Mouse (Mus musculus): ENCODE results near the gene Ctf2.

Ctf2 gene

GRCm38 (mm10) chr7:127760478-127760877, 28.5 kb upstream of the Ctf2 start:
- DNase-seq (ENCODE audit: low spot score) = no peak

DNA sequence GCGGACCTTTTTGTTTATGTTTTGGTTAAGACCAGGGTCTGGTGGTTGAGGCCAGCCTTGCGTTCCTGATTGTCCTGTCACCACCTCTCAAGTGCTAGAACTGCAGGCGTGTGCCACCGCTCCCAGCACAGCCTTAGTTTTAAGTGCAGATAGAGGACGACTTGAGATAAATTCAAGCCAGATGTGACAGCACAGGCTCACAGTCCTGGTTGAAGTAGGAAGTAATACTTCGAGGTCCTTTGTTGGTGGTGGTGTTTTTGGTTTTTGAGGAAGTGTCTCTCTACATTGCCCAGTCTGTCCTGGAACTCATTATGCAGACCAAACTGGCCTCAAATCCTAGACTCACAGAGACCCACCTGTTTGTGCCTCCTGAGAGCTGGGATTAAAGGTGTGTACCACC, 27.8 kb upstream of the Ctf2 start:
- no peak for DNase-seq (ENCODE audit: low spot score)

- no peak for DNase-seq (ENCODE audit: low spot score)
Observed at GRCm38 (mm10) chr7:127753741-127754140, 21.8 kb upstream of the Ctf2 start.

DNA sequence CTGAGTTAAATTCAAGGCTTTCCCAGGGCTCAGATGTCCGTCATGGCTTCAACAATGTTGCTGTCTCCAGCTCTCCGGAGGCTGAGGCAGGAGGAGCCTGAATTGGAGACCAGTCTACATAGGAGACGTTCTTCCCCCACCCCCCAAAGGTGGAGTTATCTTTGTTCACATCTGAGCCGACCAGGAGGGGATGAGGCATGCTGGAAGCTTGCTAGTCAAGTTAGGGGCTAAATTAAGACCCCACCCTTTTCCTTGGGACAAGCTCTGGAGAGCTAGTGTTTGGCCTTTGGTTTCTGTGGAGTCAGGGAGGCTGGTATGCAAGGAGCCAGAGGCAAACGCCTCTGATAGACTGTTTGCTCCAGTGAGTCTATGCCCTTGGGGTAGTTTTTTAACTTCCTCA, 21.2 kb upstream of the Ctf2 start:
- no peak for DNase-seq (ENCODE audit: low spot score)

DNA sequence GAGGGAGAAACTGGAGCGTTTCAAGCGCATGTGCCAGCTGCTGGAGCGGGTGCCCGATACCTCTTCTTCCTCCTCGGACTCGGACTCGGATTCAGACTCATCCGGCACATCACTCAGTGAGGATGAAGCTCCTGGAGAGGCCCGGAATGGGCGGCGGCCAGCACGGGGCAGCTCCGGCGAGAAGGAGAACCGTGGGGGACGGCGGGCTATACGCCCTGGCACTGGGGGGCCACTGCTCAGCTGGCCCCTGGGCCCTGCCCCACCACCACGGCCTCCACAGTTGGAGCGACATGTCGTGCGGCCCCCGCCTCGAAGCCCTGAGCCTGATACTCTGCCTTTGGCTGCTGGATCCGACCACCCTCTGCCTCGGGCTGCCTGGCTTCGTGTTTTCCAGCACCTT, 20.1 kb upstream of the Ctf2 start:
- DNase-seq (ENCODE audit: low spot score) = no peak

GRCm38 (mm10) chr7:127751619-127752018, 19.7 kb upstream of the Ctf2 start:
- DNase-seq (ENCODE audit: low spot score) = no peak

DNA sequence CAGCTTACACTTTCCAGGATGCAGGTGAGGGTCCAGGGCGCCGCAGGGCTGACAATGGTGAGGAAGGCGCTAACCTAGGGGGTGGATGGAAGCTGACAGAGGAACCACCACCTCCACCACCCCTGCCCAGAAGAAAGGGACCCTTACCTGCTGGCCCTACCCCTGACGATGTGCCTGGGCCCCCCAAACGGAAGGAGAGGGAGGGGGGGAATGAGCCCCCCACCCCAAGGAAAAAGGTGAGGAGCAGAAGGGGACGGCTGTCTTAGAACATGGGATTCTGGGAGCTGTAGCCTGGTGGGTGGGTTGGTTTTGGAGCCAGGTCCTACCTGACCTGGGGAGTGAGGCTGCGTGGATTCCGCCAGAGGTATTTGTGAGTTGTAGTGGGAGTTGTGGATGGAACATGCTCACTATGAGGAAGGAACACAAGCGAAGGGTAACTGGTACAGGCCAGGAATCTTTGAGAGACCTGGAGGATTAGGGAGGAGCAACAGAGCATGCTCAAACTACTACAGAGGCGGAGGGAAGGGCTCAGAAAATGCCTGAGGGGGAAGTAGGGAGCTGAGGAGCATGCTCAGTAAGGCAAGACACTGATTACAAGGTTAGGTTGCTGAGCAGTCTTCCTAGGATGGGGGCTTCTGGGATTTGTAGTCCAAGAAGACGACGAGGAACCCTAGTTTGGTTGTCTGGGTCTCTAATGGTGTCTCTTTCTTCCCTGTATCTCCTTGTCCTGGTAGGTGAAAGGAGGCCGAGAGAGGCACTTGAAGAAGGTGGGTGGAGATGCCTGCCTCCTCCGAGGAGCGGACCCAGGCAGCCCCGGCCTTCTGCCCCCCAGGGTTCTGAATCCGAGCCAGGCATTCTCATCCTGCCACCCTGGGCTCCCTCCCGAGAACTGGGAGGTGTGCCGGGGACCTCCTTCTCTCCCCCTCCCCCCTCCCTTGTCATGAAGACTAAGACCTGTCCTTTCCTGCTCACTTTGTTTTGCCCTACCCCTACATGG, 18.5 kb upstream of the Ctf2 start:
- no peak for DNase-seq (ENCODE audit: low spot score)

GRCm38 (mm10) chr7:127748235-127748560, 16.2 kb upstream of the Ctf2 start:
- no peak for DNase-seq (ENCODE audit: low spot score)

- DNase-seq (ENCODE audit: low spot score) = no peak
Observed at GRCm38 (mm10) chr7:127747559-127748234, 15.7 kb upstream of the Ctf2 start.

DNA sequence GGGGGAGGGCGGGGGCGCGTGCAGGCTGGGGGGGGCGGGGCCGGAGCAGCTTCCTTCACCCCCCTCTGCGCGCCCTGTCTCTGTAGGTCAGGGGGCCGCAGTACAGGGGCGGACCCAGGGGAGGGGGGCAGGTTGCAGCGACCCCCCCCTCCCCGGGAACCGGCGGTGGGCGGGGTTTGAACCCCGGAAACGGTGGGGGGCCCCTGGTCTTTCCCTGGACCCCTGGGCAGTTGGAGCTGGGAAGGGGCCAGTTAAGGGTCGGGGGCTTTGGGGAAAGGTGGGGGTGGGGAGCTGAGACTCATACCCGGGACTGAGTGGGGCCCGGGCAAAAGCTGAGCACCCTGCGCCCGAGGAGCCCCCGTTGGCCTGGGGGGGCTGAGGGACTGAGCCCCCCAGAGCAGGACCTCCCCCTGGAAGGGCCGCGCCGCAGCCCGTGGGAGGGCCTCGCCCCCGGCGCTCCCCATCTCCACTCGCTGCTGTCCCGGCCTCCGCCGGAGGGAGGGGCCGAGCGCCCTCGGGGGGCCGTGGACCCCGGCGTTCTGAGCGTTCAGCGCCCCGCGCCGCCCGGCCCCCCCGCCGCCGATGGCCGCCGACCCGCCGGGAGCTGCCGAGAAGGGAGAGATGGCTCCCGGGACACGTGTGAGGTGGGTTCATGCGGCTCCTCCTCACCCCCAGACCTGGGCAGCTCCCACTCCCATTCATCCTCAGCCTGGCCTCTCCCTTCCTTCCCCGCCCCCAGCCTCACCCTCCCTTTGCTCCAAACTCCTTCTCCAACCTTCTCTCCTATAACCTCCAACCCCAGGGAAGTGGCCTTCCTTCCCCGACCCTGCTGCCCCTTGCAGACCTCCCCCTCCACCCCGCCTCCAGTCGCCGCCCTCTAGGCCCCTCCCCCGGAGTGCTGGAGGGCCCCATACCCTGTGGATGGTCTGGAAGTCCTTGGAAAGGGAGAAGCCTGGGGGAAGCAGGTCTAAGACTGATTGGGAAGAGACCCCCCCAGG, 14.8 kb upstream of the Ctf2 start:
- DNase-seq (ENCODE audit: low spot score) = no peak

DNA sequence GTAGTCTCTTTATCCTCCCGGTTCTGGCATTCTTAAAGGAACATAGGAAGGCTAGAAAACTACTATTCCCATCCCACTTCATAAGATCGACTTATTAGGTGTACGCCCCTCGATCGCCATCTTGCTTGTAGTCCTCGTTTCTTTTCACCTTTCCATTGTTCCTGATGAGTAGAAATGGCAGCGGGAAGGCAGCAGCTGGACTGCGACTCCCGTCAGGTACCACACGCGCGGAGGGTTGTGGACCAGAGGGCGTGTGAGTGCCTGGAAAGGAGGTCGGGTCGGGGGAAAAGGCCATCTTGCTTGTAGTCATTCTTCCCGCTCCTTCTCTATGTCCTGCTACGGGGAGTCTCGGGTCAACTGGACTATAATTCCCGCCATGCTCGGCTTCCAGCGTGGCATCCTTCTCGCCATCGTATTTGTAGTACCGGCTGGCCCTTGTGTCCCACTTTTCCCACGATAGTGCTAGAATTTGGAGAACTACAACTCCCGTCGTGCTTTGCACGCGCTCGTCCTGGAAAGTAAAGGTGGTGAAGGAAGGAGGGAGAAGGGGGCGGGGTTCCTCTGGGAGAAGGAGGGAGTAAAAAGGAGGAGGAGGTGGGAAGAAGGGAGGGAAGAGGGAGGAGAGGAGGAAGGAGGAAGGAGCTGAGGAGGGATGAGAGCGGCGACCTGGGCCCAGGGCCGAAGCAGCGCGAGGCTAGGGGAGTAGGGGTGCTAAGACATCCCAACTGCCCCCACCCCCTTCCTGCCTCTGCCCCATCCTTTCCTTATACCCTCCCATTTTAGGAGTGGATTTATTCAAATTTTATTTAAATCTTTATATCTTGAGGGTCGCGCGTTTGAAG, 13.9 kb upstream of the Ctf2 start:
- peak; percentile 98 for DNase-seq (ENCODE audit: low spot score)

DNA sequence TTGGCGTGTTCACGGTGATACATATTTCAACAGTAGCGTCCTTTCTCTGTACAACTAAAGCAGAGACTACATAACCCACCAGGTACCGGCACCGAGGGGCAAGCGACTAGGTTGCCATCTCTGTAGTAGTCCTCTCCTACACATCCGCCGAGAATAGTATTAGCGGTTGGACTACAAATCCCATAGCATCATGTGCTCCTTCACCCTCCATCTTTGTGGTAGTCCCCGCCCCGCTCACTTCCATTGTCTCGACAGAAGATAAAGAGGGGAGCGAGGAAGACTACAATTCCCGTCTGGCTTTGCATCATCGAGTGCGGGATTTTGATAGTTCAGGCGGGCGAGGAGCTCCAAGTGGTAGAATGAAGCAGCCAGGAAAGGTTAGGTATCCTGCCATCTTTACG, 13.3 kb upstream of the Ctf2 start:
- peak; percentile 92 for DNase-seq (ENCODE audit: low spot score)

DNA sequence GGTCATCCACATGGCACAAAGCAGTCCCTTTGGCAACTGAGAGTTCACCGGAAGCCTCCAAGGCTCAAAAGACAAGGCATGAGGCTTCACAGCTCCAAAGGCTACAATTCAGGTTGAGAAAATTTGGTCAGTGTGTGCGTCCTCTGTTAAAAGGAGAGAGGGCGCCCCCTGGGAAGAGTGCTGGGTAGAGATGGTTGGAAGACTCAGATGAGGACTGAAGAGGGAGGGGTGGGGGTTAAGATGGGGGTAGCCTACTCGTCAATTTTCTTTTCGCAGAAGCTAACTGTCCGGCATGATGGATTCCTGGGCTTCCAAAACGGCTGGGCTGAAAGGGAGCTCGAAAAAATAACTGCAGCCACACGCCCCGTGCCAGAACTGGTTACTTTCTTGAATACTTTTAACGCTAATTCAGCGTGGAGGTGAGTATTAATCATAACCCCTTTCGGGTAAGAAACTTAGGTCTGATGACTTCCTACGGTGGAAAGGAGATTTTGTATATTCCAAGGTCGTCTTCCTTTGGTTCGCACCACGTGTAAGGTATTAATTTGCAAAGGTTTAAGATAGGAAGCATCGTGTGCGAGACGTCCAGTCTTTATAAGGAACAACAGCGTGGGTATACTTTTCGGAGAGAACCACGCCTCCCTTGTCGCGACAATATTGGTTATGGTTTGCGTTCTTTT, 12.5 kb upstream of the Ctf2 start, which contains the start of gene Fbxl19:
TSS of gene Fbxl19 (plus strand) at position 178 of the 680 bp plus-strand sequence.
- DNase-seq (ENCODE audit: low spot score) = peak; percentile 57

DNA sequence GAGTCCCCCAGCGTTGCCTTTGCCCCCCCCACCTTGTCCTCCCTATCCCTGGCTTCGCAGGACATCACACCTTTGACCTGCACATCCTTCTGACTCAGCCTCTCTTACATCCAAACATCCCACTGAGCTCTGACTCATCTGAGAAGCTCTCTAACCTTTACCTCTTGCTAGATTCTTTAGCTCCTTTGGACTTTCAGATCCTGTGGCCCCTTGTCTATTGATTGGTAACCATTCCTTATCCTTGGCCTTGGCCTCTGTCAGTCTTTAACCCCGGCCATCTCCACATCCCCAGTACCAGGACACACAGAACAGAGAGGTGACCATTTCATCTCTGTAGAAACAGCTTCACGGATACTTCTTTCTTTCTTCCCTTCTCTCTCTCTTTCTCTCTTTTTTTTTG, 1.8 kb downstream of the Ctf2 start:
- DNase-seq (ENCODE audit: low spot score) = no peak

DNA sequence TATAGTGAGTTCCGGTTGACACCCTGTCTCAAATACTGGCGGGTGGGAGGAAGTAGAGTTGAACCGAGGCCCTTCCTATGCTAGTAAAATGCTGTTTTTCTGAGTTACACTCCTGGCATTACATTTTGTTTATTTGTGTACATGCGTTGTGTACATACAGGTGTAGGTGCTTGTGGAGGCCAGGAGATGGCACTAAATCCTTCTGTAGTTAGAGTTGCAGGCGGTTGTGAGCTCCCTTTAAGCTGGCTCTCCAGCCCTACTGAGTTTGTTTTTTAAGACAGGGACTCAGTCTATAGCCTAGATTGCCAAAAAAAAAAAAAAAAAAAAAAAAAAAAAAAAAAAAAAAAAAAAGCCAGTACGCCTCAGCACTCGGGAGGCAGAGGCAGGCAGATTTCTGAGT, 4.1 kb downstream of the Ctf2 start:
- no peak for DNase-seq (ENCODE audit: low spot score)

DNA sequence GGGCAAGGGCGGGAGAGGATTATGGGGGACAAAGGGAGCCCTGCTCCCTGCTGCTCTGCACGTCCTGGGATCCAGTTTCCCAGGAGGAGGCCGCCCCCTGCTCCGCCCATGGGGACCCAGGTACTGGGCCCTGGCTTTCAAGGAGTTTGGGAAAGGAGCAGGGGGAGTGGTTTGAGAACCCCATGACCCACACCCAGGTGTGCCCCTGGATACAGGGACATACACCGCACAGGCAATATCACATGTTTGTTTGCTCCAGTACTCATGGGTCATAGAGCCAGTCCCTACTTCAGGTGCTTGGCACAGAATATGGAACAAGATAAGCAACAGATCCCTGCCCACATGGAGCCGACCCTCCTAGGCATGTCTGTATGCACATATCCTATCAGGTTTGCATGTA, 6.0 kb downstream of the Ctf2 start:
- no peak for DNase-seq (ENCODE audit: low spot score)

GRCm38 (mm10) chr7:127725490-127725889, 6.5 kb downstream of the Ctf2 start:
- no peak for DNase-seq (ENCODE audit: low spot score)

GRCm38 (mm10) chr7:127719258-127719657, 12.7 kb downstream of the Ctf2 start:
- peak; percentile 63 for DNase-seq (ENCODE audit: low spot score)

DNA sequence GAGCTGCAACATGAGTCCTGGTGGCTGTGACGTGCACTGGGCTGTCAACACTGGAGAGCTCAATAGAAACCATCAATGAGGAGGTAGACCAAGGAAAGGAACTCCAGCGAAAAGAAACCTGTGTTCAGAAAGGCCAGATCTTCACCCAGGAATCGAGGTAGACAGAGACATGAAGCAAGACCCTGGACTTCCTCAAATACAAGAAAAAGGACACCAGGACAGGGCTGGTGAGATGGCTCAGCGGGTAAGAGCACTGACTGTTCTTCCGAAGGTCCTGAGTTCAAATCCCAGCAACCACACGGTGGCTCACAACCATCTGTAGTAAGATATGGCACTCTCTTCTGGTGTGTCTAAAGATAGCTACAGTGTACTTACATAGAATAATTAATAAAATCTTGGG, 13.6 kb downstream of the Ctf2 start:
- no peak for DNase-seq (ENCODE audit: low spot score)

- DNase-seq (ENCODE audit: low spot score) = peak; percentile 58
Observed at GRCm38 (mm10) chr7:127716992-127717391, 15.0 kb downstream of the Ctf2 start.

DNA sequence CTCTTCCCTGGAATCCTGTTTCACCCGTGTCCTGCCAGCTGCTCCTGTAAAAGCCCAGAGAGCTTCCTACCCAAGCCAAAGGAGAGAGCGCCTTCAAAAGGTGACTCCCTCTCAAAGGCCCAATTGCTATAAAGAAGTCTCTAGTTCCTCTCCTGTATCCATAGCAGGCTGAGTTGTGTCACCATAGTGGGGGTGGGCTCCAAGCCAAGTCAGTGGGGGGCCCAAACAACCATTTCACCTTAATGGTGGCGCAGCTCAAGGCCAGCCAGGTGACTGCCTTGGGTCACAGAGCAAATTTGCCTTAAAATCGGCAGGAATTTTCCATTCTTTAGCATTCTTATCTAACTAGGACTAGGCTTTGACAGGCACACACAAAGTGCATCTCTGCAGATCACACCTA, 17.1 kb downstream of the Ctf2 start:
- DNase-seq (ENCODE audit: low spot score) = no peak
